8 mouse cellular contexts compared by ENCODE assay signal in genomic region chr11:11867971-11868481, GRCm38 (mm10). TPM values are rescaled to one million over a fixed set of nuclear protein-coding genes. Genes with fewer than 3 reads are reported as not detected.
DNase-seq lines count a peak whose midpoint lies in the region; ATAC-seq and TF ChIP-seq lines count a peak whose summit lies in the region.

No protein-coding gene starts in this region.

- peak overlapping the region; percentile 80 for H3K27ac ChIP-seq in heart, embryonic 10.5 days
- no peak overlapping the region for H3K27ac ChIP-seq in ES-Bruce4 (ENCODE audit: insufficient read depth, low read length)
- H3K27ac ChIP-seq in forebrain, embryonic 15.5 days (replicated peaks), result peak overlapping the region; percentile 73

- peak overlapping the region; percentile 50 for H3K4me2 ChIP-seq in forebrain, embryonic 15.5 days (replicated peaks)

- TF ChIP-seq POLR2A in ES-Bruce4 (IDR thresholded peaks at IDR 0.05; ENCODE audit: insufficient read depth, low read length), result no peak

- H3K4me3 ChIP-seq in heart, embryonic 10.5 days, result peak overlapping the region; percentile 31; the same call in 1 of the 2 replicates
- no peak overlapping the region for H3K4me3 ChIP-seq in ES-Bruce4 (ENCODE audit: low read depth, low read length)
- H3K4me3 ChIP-seq in forebrain, embryonic 15.5 days, result peak overlapping the region; percentile 22

- DNase-seq in heart, embryonic 10.5 days (ENCODE audit: low spot score), result no peak
- DNase-seq in heart, postnatal 4 days, result no peak
- no peak for DNase-seq in ovary, postnatal 10 days (ENCODE audit: low spot score)
- no peak for DNase-seq in urinary bladder, adult 2 months (ENCODE audit: low spot score)
- no peak for DNase-seq in layer of hippocampus, postnatal 10 days (ENCODE audit: low spot score in 2 of 2)

- H3K9ac ChIP-seq in ES-Bruce4 (ENCODE audit: low read depth, poor library complexity, severe bottlenecking), result no peak overlapping the region
- peak overlapping the region; percentile 22 for H3K9ac ChIP-seq in forebrain, embryonic 15.5 days (replicated peaks)

- no peaks in the 10 kb centered on the region for H3K9me3 ChIP-seq in heart, embryonic 10.5 days
- H3K9me3 ChIP-seq in ES-Bruce4 (replicated peaks; ENCODE audit: control insufficient read depth, insufficient read depth, low read length, poor library complexity, severe bottlenecking), result no peaks in the 10 kb centered on the region
- no peaks in the 10 kb centered on the region for H3K9me3 ChIP-seq in forebrain, embryonic 15.5 days

- 7% methylated on average over 14 of the region's 14 CpGs for WGBS in heart, embryonic 10.5 days
- 2% methylated on average over 14 of the region's 14 CpGs for WGBS in forebrain, embryonic 15.5 days

- ATAC-seq in forebrain, embryonic 15.5 days (replicated peaks), result peak; percentile 95
- ATAC-seq in megakaryocyte-erythroid progenitor cell, adult 5-6 weeks (replicated peaks; ENCODE audit: low FRiP score, low TSS enrichment, poor library complexity, severe bottlenecking), result 0 out of 2 replicates have a peak, but pooled peaks have one; percentile 38

- TF ChIP-seq CTCF in ES-Bruce4 (IDR thresholded peaks at IDR 0.05; ENCODE audit: low read depth, low read length), result no peak

- no peaks in the 10 kb centered on the region for H3K27me3 ChIP-seq in heart, embryonic 10.5 days (ENCODE audit: insufficient read depth, poor library complexity, severe bottlenecking)
- no peaks in the 10 kb centered on the region for H3K27me3 ChIP-seq in ES-Bruce4 (ENCODE audit: control insufficient read depth, insufficient read depth, low read length, poor library complexity, severe bottlenecking)
- H3K27me3 ChIP-seq in forebrain, embryonic 15.5 days, result no peaks in the 10 kb centered on the region

- H3K36me3 ChIP-seq in heart, embryonic 10.5 days, result no peaks in the 10 kb centered on the region
- H3K36me3 ChIP-seq in ES-Bruce4 (ENCODE audit: control insufficient read depth, insufficient read depth, low read length, poor library complexity, severe bottlenecking), result no peaks in the 10 kb centered on the region
- H3K36me3 ChIP-seq in forebrain, embryonic 15.5 days, result no peaks in the 10 kb centered on the region

- peaks cover 39% of the 10 kb centered on the region for H3K4me1 ChIP-seq in heart, embryonic 10.5 days
- no peaks in the 10 kb centered on the region for H3K4me1 ChIP-seq in ES-Bruce4 (ENCODE audit: control insufficient read depth, insufficient read depth, low read length)
- H3K4me1 ChIP-seq in forebrain, embryonic 15.5 days, result peaks cover 26% of the 10 kb centered on the region

- TF ChIP-seq EP300 in ES-Bruce4 (IDR thresholded peaks at IDR 0.05; ENCODE audit: insufficient read depth, low read depth, low read length), result peak; percentile 57; the same call in 1 of the 2 replicates

RNA-seq across cellular contexts. Expression of gene Ddc, which starts 29.9 kb away (rescaled TPM):
- polyA plus RNA-seq in heart, embryonic 10.5 days (2016; fragmentation: Nextera tagmentation; extraction: Ambion mirVana), result 34.5 and 42.8 TPM in 2 replicates
- 10 to 100 TPM; 44.6 to 51.4 TPM for total RNA-seq in heart, postnatal 4 days (2021)
- polyA plus RNA-seq in ES-Bruce4 (2011; ENCODE audit: insufficient read depth, insufficient read length, low read depth, missing spikeins), result 7.0 and 9.1 TPM in 2 replicates
- 3.2 and 6.9 TPM in 2 replicates for polyA plus RNA-seq in forebrain, embryonic 15.5 days (2015; fragmentation: Nextera tagmentation; extraction: Ambion mirVana)
- total RNA-seq in megakaryocyte-erythroid progenitor cell, adult 5-6 weeks (2014; fragmentation: Nextera tagmentation), result 3.9 TPM in 1 of 2 replicates, not detected in the other
- not detected in 2 replicates for total RNA-seq in megakaryocyte-erythroid progenitor cell, adult 5-6 weeks (2017)
- 3.4 and 4.1 TPM in 2 replicates for polyA plus RNA-seq in urinary bladder, adult 2 months (2012; rRNA removed)
- 1 to 10 TPM; 7.1 to 8.9 TPM for total RNA-seq in layer of hippocampus, postnatal 10 days (2021)

RNA-seq across cellular contexts. Expression of gene Fignl1, which starts 59.3 kb away (rescaled TPM):
- 94.9 and 96.4 TPM in 2 replicates for polyA plus RNA-seq in heart, embryonic 10.5 days (2016; fragmentation: Nextera tagmentation; extraction: Ambion mirVana)
- total RNA-seq in heart, postnatal 4 days (2021), result 10 to 100 TPM; 18.7 to 19.9 TPM
- 89.3 and 93.2 TPM in 2 replicates for polyA plus RNA-seq in ES-Bruce4 (2011; ENCODE audit: insufficient read depth, insufficient read length, low read depth, missing spikeins)
- 26.1 and 29.9 TPM in 2 replicates for polyA plus RNA-seq in forebrain, embryonic 15.5 days (2015; fragmentation: Nextera tagmentation; extraction: Ambion mirVana)
- total RNA-seq in megakaryocyte-erythroid progenitor cell, adult 5-6 weeks (2014; fragmentation: Nextera tagmentation), result 59.5 and 80.1 TPM in 2 replicates
- 89.0 and 110 TPM in 2 replicates for total RNA-seq in megakaryocyte-erythroid progenitor cell, adult 5-6 weeks (2017)
- 0.66 and 1.2 TPM in 2 replicates for polyA plus RNA-seq in urinary bladder, adult 2 months (2012; rRNA removed)
- total RNA-seq in layer of hippocampus, postnatal 10 days (2021), result 1 to 10 TPM; 2.1 to 2.9 TPM

Comparison
In these comparisons a context has a peak if more than half of its experiments do, and no peak if none do; other contexts are left out.
1. RNA of gene Fignl1, which starts 59.3 kb away (polyA plus RNA-seq): 94.9 to 96.4 TPM in heart, embryonic 10.5 days, 89.3 to 93.2 TPM in ES-Bruce4 and 26.1 to 29.9 TPM in forebrain, embryonic 15.5 days; 0.66 to 1.2 TPM in urinary bladder, adult 2 months; every median in the first group is over 10 times any median in the second.